Mouse (Mus musculus) 3134 (cell line): ENCODE results near the gene Srebf1.

ENCODE experiments used
- DNase-seq: peaks from one replicate; pipeline ENCODE4 v3.0.0-alpha.2; 2011; ENCODE audit warnings: low spot score; ENCODE audit not compliant: insufficient read length; ENCODE audit errors: extremely low read depth

The Srebf1 gene

GRCm38 (mm10) chr11:60158271-60158670 lies 64.1 kb downstream of the Srebf1 start:
- DNase-seq: no peak

- DNase-seq: no peak
Observed at GRCm38 (mm10) chr11:60155690-60156089, 66.7 kb downstream of the Srebf1 start.

- no peak for DNase-seq
Observed at GRCm38 (mm10) chr11:60153936-60154335, 68.4 kb downstream of the Srebf1 start.

DNA sequence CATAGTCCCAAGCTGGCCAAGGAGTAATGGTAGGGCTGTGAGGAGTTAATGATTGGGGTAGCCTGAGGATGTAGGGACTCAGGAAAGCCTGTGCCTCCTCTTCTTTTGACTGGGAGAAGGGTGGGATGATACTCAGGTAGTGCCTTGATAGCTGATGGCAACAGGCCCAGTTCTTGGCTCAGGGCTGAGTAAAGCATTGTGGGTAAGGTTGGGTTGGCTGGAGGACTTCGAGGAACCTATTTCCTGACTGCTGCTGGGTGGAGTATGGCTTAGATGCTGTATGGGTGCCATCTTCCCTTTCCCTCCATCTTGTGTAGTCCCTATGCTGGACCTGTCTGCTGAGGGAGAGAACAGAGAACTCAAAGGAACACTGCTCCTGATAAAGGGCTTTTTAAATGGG lies 70.0 kb downstream of the Srebf1 start:
- DNase-seq: no peak

- DNase-seq: no peak
Observed at GRCm38 (mm10) chr11:60150677-60151076, 71.7 kb downstream of the Srebf1 start.
